Mouse (Mus musculus): ENCODE results near the gene 2010111I01Rik. TPM values are rescaled to one million over a fixed set of nuclear protein-coding genes. Genes with fewer than 3 reads are reported as not detected.
"Not testable (repeated sequence)": the region's sequence is repeated elsewhere in the genome, so short reads cannot be mapped to it uniquely, and the experiment has no call there.

The 2010111I01Rik gene
- polyA plus RNA-seq (2016; fragmentation: Nextera tagmentation; extraction: Ambion mirVana), result 28.5 and 33.9 TPM in 2 replicates

GRCm38 (mm10) chr13:62964640-62965311 is at the start of gene 2010111I01Rik:
Gene 2010111I01Rik (plus strand): TSS chr13:62964893.
- H3K4me3 ChIP-seq, result peak within 1 kb of the TSS; percentile 89
- H3K27ac ChIP-seq (replicated peaks), result peak within 1 kb of the TSS; percentile 83
- DNase-seq (ENCODE audit: low spot score), result peak; percentile 96
- WGBS, result under 1% methylated on average over 41 of the region's 41 CpGs
- H3K4me1 ChIP-seq, result peaks cover 9% of the 10 kb centered on the region
- H3K36me3 ChIP-seq, result peaks cover 4% of the 10 kb centered on the region; the same call in 1 of the 2 replicates
- no peaks in the 10 kb centered on the region for H3K27me3 ChIP-seq (ENCODE audit: low read depth, poor library complexity, severe bottlenecking)
- no peaks in the 10 kb centered on the region for H3K9me3 ChIP-seq (replicated peaks)

GRCm38 (mm10) chr13:62916675-62917074 is 48.0 kb upstream of the 2010111I01Rik start:
- no peak for DNase-seq (ENCODE audit: low spot score)
- WGBS, result 77% methylated on average over 4 of the region's 4 CpGs
- no peaks in the 10 kb centered on the region for H3K4me1 ChIP-seq
- H3K9me3 ChIP-seq (replicated peaks), result no peaks in the 10 kb centered on the region
- no peak overlapping the region for H3K4me3 ChIP-seq
- no peaks in the 10 kb centered on the region for H3K27me3 ChIP-seq (ENCODE audit: low read depth, poor library complexity, severe bottlenecking)
- no peaks in the 10 kb centered on the region for H3K36me3 ChIP-seq
- H3K27ac ChIP-seq (replicated peaks), result no peak overlapping the region

GRCm38 (mm10) chr13:62917416-62918110 is 47.1 kb upstream of the 2010111I01Rik start:
- H3K27me3 ChIP-seq (ENCODE audit: low read depth, poor library complexity, severe bottlenecking), result no peaks in the 10 kb centered on the region

GRCm38 (mm10) chr13:62919647-62920341 is 44.9 kb upstream of the 2010111I01Rik start:
- Histone ChIP-seq H3K4me3 (no peak overlapping the region), H3K27ac (replicated peaks) (no peak overlapping the region), H3K36me3 (no peaks in the 10 kb centered on the region), H3K9me3 (replicated peaks) (no peaks in the 10 kb centered on the region), H3K4me1 (no peaks in the 10 kb centered on the region), H3K27me3 (ENCODE audit: low read depth, poor library complexity, severe bottlenecking) (no peaks in the 10 kb centered on the region)
- 41% methylated on average over 11 of the region's 11 CpGs for WGBS
- peak; percentile 68 for DNase-seq (ENCODE audit: low spot score)

More at GRCm38 (mm10) chr13:62917416-62918110, 47.1 kb upstream of the 2010111I01Rik start:
- Histone ChIP-seq H3K4me3 (no peak overlapping the region), H3K36me3 (no peaks in the 10 kb centered on the region), H3K9me3 (replicated peaks) (no peaks in the 10 kb centered on the region), H3K27ac (replicated peaks) (no peak overlapping the region), H3K4me1 (no peaks in the 10 kb centered on the region)
- WGBS, result 74% methylated on average over 1 of the region's 1 CpGs
- DNase-seq (ENCODE audit: low spot score), result no peak

- H3K36me3 ChIP-seq, result no peaks in the 10 kb centered on the region
- H3K27ac ChIP-seq (replicated peaks), result no peak overlapping the region
- H3K4me1 ChIP-seq, result no peaks in the 10 kb centered on the region
- no peak for DNase-seq (ENCODE audit: low spot score)
- no peaks in the 10 kb centered on the region for H3K9me3 ChIP-seq (replicated peaks)
- no peak overlapping the region for H3K4me3 ChIP-seq
- WGBS, result 77% methylated on average over 3 of the region's 3 CpGs
- no peaks in the 10 kb centered on the region for H3K27me3 ChIP-seq (ENCODE audit: low read depth, poor library complexity, severe bottlenecking)
Observed at GRCm38 (mm10) chr13:62922645-62923044, 42.0 kb upstream of the 2010111I01Rik start.

- DNase-seq (ENCODE audit: low spot score), result no peak
- Histone ChIP-seq H3K36me3 (no peaks in the 10 kb centered on the region), H3K27ac (replicated peaks) (no peak overlapping the region), H3K9me3 (replicated peaks) (no peaks in the 10 kb centered on the region), H3K4me1 (no peaks in the 10 kb centered on the region), H3K27me3 (ENCODE audit: low read depth, poor library complexity, severe bottlenecking) (no peaks in the 10 kb centered on the region), H3K4me3 (no peak overlapping the region)
- WGBS, result 77% methylated on average over 8 of the region's 8 CpGs
Observed at GRCm38 (mm10) chr13:62923182-62923581, 41.5 kb upstream of the 2010111I01Rik start.

GRCm38 (mm10) chr13:62926479-62926878 is 38.2 kb upstream of the 2010111I01Rik start:
- peak; percentile 34 for DNase-seq (ENCODE audit: low spot score)
- H3K4me1 ChIP-seq, result no peaks in the 10 kb centered on the region
- WGBS, result 94% methylated on average over 1 of the region's 1 CpGs
- H3K27me3 ChIP-seq (ENCODE audit: low read depth, poor library complexity, severe bottlenecking), result no peaks in the 10 kb centered on the region
- no peak overlapping the region for H3K4me3 ChIP-seq
- H3K27ac ChIP-seq (replicated peaks), result no peak overlapping the region
- H3K36me3 ChIP-seq, result no peaks in the 10 kb centered on the region
- no peaks in the 10 kb centered on the region for H3K9me3 ChIP-seq (replicated peaks)

GRCm38 (mm10) chr13:62927470-62927869 is 37.2 kb upstream of the 2010111I01Rik start:
- Histone ChIP-seq H3K4me1 (no peaks in the 10 kb centered on the region), H3K36me3 (no peaks in the 10 kb centered on the region), H3K27ac (replicated peaks) (no peak overlapping the region), H3K9me3 (replicated peaks) (no peaks in the 10 kb centered on the region), H3K27me3 (ENCODE audit: low read depth, poor library complexity, severe bottlenecking) (no peaks in the 10 kb centered on the region), H3K4me3 (no peak overlapping the region)
- DNase-seq (ENCODE audit: low spot score), result no peak
- WGBS, result 95% methylated on average over 1 of the region's 1 CpGs

GRCm38 (mm10) chr13:62929144-62929543 is 35.5 kb upstream of the 2010111I01Rik start:
- H3K9me3 ChIP-seq (replicated peaks); H3K4me3 ChIP-seq; H3K36me3 ChIP-seq; H3K27me3 ChIP-seq (ENCODE audit: low read depth, poor library complexity, severe bottlenecking); H3K27ac ChIP-seq (replicated peaks); H3K4me1 ChIP-seq; DNase-seq (ENCODE audit: low spot score): not testable (repeated sequence)
- WGBS, result 96% methylated on average over 3 of the region's 3 CpGs

GRCm38 (mm10) chr13:62929766-62930389 is 34.8 kb upstream of the 2010111I01Rik start:
- no peak for DNase-seq (ENCODE audit: low spot score)
- H3K36me3 ChIP-seq, result no peaks in the 10 kb centered on the region
- 88% methylated on average over 9 of the region's 9 CpGs for WGBS
- no peaks in the 10 kb centered on the region for H3K9me3 ChIP-seq (replicated peaks)
- H3K27ac ChIP-seq (replicated peaks), result no peak overlapping the region
- H3K4me1 ChIP-seq, result no peaks in the 10 kb centered on the region
- H3K4me3 ChIP-seq, result no peak overlapping the region
- H3K27me3 ChIP-seq (ENCODE audit: low read depth, poor library complexity, severe bottlenecking), result no peaks in the 10 kb centered on the region

- H3K27me3 ChIP-seq (ENCODE audit: low read depth, poor library complexity, severe bottlenecking), result no peaks in the 10 kb centered on the region
Observed at GRCm38 (mm10) chr13:62932452-62932851, 32.2 kb upstream of the 2010111I01Rik start.

GRCm38 (mm10) chr13:62939371-62939770 is 25.3 kb upstream of the 2010111I01Rik start:
- DNase-seq (ENCODE audit: low spot score), result no peak
- no peaks in the 10 kb centered on the region for H3K27me3 ChIP-seq (ENCODE audit: low read depth, poor library complexity, severe bottlenecking)
- H3K9me3 ChIP-seq (replicated peaks), result no peaks in the 10 kb centered on the region
- no peak overlapping the region for H3K4me3 ChIP-seq
- WGBS, result 78% methylated on average over 3 of the region's 3 CpGs
- H3K4me1 ChIP-seq, result no peaks in the 10 kb centered on the region
- no peaks in the 10 kb centered on the region for H3K36me3 ChIP-seq
- no peak overlapping the region for H3K27ac ChIP-seq (replicated peaks)

More at GRCm38 (mm10) chr13:62932452-62932851, 32.2 kb upstream of the 2010111I01Rik start:
- no peaks in the 10 kb centered on the region for H3K36me3 ChIP-seq
- H3K4me1 ChIP-seq, result no peaks in the 10 kb centered on the region
- WGBS, result 69% methylated on average over 4 of the region's 4 CpGs
- no peak overlapping the region for H3K4me3 ChIP-seq
- H3K9me3 ChIP-seq (replicated peaks), result no peaks in the 10 kb centered on the region
- DNase-seq (ENCODE audit: low spot score), result no peak
- no peak overlapping the region for H3K27ac ChIP-seq (replicated peaks)
